Mouse (Mus musculus): Measurements from ENCODE around the gene Ccdc47.

DNA sequence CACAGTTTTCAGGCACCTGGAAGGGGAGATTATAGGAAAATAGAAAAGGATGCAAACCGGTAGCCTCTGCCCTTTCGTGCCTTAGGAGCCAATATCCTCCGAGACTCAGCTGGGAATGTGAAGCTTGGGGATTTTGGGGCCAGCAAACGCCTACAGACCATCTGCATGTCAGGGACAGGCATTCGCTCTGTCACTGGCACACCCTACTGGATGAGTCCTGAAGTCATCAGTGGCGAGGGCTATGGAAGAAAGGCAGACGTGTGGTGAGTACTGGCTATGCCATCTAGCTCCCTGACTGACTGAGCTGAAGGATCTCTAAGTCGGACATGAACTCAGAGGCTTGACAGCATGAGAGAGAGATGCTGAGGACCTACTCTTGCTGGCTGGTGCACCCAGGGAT lies 64.0 kb downstream of the Ccdc47 start:
- TF ChIP-seq CTCF (IDR thresholded peaks at IDR 0.05; ENCODE audit: low read depth, low read length) (no peak), POLR2A (IDR thresholded peaks at IDR 0.05; ENCODE audit: extremely low read depth, insufficient read depth, low read length) (no peak)
